Mouse (Mus musculus) Patski (cell line): ENCODE data around the gene Spast. TPM values are rescaled to one million over a fixed set of nuclear protein-coding genes. Genes with fewer than 3 reads are reported as not detected.
"Not testable (repeated sequence)": the region's sequence is repeated elsewhere in the genome, so short reads cannot be mapped to it uniquely, and the experiment has no call there.

Experiments
- ATAC-seq: fragments of 100-300 bp; one replicate; pipeline ENCODE4 v1.8.0; 2021
- CTCF ChIA-PET: fragments of 350-600 bp; sonication (Branson Sonifier 250); formaldehyde crosslinking; loops from one replicate; lab custom pipeline; 2022; ENCODE audit warnings: inconsistent platforms; lab: Charles Lee
- POLR2A ChIA-PET: fragments of 350-600 bp; sonication (Branson Sonifier 250); formaldehyde crosslinking; loops from one replicate; lab custom pipeline; 2022; ENCODE audit warnings: antibody characterized with exemption, inconsistent platforms; lab: Charles Lee
- DNase-seq: peaks from one replicate; pipeline ENCODE4 v3.0.0-alpha.2; 2011; ENCODE audit warnings: low read depth, low spot score
- H3K27me3 ChIP-seq: fragments of 371-371 bp; one replicate; pipeline ENCODE4 v1.5.1; 2021
- CTCF ChIP-seq: fragments of 100-300 bp; IDR thresholded peaks from one replicate; pipeline ENCODE4 v1.5.1; 2021
- in situ Hi-C: fragments of 300-500 bp; cut with MboI; formaldehyde crosslinking; loops from 3 replicates; pipeline ENCODE4 v1.11.1; 2018; ENCODE audit warnings: low pct_unique_long_range_greater_than_20kb, mixed read lengths
- polyA plus RNA-seq: library from polyadenylated mRNA; unstranded; gene quantifications from one replicate; pipeline ENCODE4 v1.2.3, GENCODE M21; 2021

Gene Spast
- polyA plus RNA-seq, 1 experiment from 2014 or later, result 27.5 TPM

DNA sequence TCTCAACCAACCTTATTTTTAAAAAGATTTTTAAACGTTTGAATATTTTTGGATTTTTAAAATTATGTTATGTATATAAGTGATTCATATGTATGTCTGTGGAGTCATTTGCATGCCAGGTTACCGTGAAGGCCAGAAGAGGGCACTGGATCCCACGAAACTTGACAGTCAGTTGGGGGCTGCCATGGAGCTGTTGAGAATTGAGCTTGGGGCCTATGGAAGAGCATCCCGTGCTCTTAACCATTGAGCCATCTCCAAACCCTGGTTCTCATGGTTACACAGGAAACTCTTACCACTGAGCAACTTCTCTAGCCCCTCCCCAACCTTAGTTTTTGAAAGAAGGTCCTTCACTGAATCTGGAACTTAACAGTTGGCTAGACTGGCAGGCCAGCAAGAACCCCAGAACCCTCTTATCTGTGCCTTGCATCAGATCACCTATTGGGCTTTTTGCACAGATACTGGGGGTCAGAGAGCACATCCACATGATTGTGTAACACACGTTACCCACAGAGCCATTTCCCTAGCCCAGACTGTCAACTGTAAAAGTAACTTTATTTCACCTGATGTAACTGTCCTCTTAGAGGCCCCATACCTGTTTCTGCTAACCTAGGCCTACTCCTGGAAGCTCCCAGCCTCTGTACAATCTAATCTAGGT lies 16.3 kb upstream of the Spast start:
- DNase-seq, result no peak
- H3K27me3 ChIP-seq, result no peaks in the 10 kb centered on the region
- ChIA-PET POLR2A (no interaction called here), CTCF (interaction anchor here (1.2 to 2.6 kb wide), 4 partner anchors 9 to 79 kb away, joined by 3 to 8 read pairs (median 3); partner anchors contain the start of gene Spast)
- TF ChIP-seq CTCF, result peak; percentile 45
- no peak for ATAC-seq
- in situ Hi-C loops, result no loop called here

DNA sequence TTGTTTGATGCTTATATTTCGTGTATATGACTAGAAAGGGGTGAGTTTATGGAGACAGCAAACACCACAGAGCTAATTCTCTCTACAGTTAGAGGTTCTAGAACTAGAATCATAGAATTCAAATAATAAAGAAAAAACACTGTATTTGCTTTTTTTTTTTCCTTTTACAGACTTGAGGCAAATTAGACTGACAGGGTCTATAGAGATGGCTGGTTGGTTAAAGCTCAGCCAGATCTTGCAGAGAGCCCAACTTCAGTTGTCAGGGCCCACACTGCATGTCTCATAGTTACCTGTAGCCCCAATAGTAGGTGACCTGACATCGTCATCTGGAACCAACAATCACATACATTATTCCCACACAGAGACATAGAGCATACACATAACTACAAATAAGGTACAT lies 14.9 kb upstream of the Spast start, which contains the start of gene Dpy30:
Dpy30 (minus strand) TSS at position 101 of the 400 bp plus-strand sequence.
- ATAC-seq, result no peak
- in situ Hi-C loops, result no loop called here
- POLR2A ChIA-PET, result no interaction called here
- CTCF ChIA-PET, result no interaction called here
- no peaks in the 10 kb centered on the region for H3K27me3 ChIP-seq
- DNase-seq, result no peak
- no peak for TF ChIP-seq CTCF

DNA sequence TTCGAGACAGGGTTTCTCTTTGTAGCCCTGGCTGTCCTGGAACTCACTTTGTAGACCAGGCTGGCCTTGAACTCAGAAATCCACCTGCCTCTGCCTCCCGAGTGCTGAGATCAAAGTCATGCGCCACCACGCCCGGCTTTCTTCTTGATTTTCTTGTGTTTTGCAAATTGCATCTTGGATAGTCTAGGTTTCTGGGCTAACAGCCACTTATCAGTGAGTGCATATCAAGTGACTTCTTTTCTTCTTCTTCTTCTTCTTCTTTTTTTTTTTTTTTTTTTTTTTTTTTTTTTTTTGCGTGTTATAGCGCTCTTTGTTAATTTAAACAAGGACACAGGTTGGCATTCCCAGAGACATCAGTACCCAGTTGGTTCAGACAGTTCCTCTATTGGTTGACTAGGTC lies 11.6 kb upstream of the Spast start:
- in situ Hi-C loops, DNase-seq, CTCF ChIA-PET, POLR2A ChIA-PET, ATAC-seq, H3K27me3 ChIP-seq: not testable (repeated sequence)

DNA sequence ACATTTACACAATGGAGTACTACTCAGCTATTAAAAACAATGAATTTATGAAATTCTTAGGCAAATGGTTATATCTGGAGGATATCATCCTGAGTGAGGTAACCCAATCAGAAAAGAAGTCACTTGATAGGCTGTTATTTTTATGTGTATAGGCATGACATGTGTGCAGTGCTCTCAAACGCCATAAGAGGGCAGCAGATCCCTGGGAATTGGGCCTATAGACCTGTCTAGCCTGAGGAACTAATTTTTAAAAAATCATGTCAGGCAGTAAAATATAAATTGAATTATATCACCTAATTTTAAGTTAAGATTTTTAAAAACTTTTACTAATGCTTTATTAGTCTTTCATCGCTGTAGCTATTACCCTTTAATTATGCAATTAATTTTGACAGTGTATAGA lies 10.6 kb upstream of the Spast start:
- ATAC-seq, DNase-seq, H3K27me3 ChIP-seq, POLR2A ChIA-PET, in situ Hi-C loops: not testable (repeated sequence)
- TF ChIP-seq CTCF, result peak; percentile 90
- CTCF ChIA-PET, result interaction anchor here (1.3 kb wide), 1 partner anchor 9 kb away, joined by 3 read pairs; no protein-coding TSS in a partner anchor

DNA sequence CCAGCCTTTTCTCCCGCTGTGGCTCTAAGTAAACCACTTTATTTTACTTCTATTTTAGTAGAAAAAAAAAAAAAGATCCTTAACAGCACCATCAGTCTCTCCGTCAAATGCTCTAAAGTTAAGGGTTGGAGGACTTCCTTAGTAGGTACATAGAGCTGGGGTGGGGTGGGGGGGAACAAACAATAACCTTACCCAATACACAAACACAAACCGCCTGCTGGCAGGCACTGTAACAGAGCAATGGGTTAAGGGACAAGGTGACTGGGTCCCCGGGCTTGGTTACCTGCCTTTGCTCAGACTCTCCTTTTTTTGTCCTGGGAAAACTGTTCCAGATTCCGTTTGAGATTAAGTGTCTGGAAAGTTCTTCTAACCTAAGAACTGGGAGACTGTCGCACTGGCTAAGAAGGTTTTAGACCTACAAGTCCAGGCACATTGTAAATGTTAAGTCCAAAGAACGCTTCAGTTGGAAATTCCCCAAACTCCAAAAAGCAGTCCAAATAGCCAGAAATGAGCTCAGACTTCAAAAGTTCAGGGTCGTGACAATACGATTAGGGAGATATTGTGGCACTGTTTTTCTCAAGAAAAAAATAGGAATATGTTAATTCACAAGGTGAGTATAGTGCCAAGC lies 7.6 kb upstream of the Spast start:
- no peak for TF ChIP-seq CTCF
- ChIA-PET CTCF (interaction anchor here (1.2 to 1.7 kb wide), 2 partner anchors 10 to 44 kb away, joined by 5 to 8 read pairs; no protein-coding TSS in a partner anchor), POLR2A (no interaction called here)
- no peaks in the 10 kb centered on the region for H3K27me3 ChIP-seq
- in situ Hi-C loops, result no loop called here
- DNase-seq (no peak), ATAC-seq (no peak)

DNA sequence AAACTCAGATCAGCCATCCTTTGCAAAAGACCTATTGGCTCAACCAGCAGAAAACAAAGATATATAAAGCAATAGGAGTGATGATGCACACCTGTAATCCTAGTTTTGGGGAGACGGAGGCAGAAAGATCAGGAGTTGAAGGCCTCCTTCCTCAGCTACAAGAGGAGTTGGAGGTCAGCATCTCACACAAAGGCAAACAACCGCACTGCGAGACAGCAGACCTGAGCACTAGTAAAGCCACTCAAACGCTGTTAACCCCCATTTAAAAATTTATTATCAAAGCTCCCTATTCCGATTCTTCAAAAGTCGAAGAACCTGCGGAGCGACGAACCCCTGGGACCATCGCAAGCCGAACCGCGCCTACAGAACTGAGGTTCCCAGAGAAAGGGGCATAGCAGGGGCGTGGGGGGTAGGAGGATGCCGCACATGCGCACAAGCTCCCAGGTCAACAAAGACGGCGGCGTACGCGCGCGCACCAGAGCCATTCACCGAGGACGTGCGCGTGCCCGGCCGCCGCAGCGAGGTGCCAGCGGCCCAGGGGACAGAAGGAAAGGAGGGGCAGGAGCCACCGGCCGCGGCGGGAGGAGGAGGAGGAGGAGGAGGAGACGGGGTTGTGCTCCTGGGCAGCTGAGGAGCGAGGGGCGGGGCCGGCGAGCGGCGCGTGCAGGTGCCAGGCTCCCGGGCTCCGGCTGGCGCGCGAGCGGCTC lies 409 bp upstream of the Spast start:
- peak; percentile 91 for ATAC-seq
- no peak for TF ChIP-seq CTCF
- no peaks in the 10 kb centered on the region for H3K27me3 ChIP-seq
- ChIA-PET POLR2A (interaction anchor here (0.6 to 1.4 kb wide), 3 partner anchors 22 to 1402 kb away, joined by 3 to 4 read pairs (median 3); no protein-coding TSS in a partner anchor), CTCF (interaction anchor here (0.8 to 1.0 kb wide), 2 partner anchors 17 to 21 kb away, joined by 3 read pairs; no protein-coding TSS in a partner anchor)
- in situ Hi-C loops, result no loop called here
- DNase-seq, result peak; percentile 63

DNA sequence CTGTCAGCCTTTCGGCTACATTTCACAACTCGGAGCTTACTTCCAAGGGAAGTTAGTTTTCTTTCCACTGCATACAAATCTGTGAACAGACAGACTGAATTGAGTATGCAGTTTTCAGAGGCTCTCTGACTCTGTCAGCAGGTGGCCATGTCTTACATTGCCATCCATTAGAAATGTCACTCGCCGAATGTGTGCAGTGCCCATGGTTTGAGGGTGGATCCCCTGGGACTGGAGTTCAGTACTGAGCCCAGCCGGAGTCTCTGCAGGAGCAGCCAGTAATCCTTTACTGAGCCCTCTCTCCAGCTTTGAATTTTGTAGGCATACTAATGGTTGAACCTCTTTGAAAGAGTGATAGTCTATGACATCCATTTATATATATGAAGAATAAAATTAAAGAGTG lies 2.4 kb downstream of the Spast start:
- ATAC-seq, result no peak
- in situ Hi-C loops, result no loop called here
- ChIA-PET POLR2A (no interaction called here), CTCF (interaction anchor here (0.7 to 1.2 kb wide), 2 partner anchors 10 to 144 kb away, joined by 3 to 4 read pairs; no protein-coding TSS in a partner anchor)
- H3K27me3 ChIP-seq, result no peaks in the 10 kb centered on the region
- no peak for DNase-seq
- TF ChIP-seq CTCF, result no peak

DNA sequence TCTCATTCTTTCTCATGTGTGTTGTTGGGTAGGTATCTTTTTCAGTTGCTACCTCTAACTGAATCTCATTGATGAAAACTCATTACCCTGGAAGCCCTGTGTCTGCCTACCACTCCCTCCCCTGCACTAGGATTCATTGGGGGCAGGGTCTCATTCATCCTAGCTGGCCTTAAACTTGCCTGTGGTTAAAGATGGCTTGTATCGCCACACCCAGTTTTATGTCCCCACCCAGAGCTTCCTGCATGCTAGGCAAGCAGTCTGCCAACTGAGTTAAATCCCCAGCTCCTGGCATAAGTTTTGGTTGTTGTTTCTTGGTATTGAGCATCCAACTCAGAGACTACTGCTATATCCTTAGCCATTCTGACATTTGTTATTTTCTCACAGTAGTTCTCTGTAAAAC lies 24.8 kb downstream of the Spast start:
- no peak for DNase-seq
- no peak for TF ChIP-seq CTCF
- in situ Hi-C loops, result no loop called here
- ChIA-PET CTCF (interaction anchor here (1.4 kb wide), 1 partner anchor 42 kb away, joined by 3 read pairs; no protein-coding TSS in a partner anchor), POLR2A (no interaction called here)
- H3K27me3 ChIP-seq, result no peaks in the 10 kb centered on the region
- ATAC-seq, result no peak

DNA sequence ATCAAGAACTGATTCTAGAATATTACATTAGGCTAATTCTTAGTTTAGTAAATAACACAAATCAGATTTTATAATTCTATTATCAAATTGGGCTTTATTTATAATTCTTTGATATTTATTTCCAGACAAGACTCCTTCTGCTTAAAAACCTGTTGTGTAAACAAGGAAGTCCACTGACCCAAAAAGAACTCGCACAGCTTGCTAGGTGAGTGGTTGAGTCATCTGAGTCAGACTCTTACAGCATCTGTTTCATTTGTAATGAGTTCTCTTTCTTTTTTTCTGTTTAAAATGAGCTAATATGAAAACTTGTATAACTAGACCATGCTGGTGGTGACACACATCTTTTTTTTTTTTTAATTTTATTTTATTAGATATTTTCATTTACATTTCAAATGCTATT lies 38.1 kb downstream of the Spast start:
- ATAC-seq, result no peak
- TF ChIP-seq CTCF, result no peak
- in situ Hi-C loops, result no loop called here
- H3K27me3 ChIP-seq, result no peaks in the 10 kb centered on the region
- ChIA-PET CTCF (no interaction called here), POLR2A (interaction anchor here (0.6 kb wide), 1 partner anchor 26 kb away, joined by 3 read pairs; no protein-coding TSS in a partner anchor)
- no peak for DNase-seq

DNA sequence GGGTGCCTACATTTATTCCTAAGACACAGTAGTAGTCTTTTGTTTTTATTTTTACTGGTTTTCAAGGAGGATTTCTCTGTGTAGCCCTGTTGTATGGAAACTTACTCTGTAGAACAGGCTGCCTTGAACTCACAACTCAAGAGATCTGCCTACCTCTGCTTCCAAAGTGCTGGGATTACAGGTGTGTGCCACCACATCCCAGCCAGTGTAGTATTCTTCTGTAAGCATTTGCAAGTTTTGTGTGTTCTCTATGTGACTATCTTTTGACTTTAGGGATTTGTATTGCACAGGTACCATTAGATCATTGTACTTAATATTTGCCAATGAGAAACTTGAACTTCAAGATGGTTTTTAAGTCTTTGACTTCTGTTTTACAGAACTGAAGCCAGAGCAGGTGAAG lies 47.9 kb downstream of the Spast start:
- no peak for ATAC-seq

More for the DNA sequence above, 47.9 kb downstream of the Spast start:
- POLR2A ChIA-PET, result no interaction called here
- TF ChIP-seq CTCF, result no peak
- in situ Hi-C loops, result no loop called here
- no peak for DNase-seq
- no peaks in the 10 kb centered on the region for H3K27me3 ChIP-seq
- CTCF ChIA-PET, result no interaction called here
